Mouse (Mus musculus) right cerebral cortex, postnatal 4 days (tissue): ENCODE results near the gene Rtn1.

Source experiments
- DNase-seq: peaks from one replicate; pipeline ENCODE4 v3.0.0-alpha.2; 2022

The Rtn1 gene

GRCm38 (mm10) chr12:72408954-72409353 is at the start of gene Rtn1:
Rtn1 (minus strand) TSS chr12:72409054.
- no peak for DNase-seq

- DNase-seq = no peak
Measured at GRCm38 (mm10) chr12:72453941-72454340, 45.1 kb upstream of the Rtn1 start.

- DNase-seq = peak; percentile 51
Measured at GRCm38 (mm10) chr12:72441839-72442576, 33.2 kb upstream of the Rtn1 start, which contains the start of gene Lrrc9. Lrrc9 (plus strand) TSS chr12:72441866.

- no peak for DNase-seq
Measured at GRCm38 (mm10) chr12:72438961-72439480, 30.2 kb upstream of the Rtn1 start.

GRCm38 (mm10) chr12:72437676-72438341 is 29.0 kb upstream of the Rtn1 start:
- no peak for DNase-seq

GRCm38 (mm10) chr12:72433241-72433865 is 24.5 kb upstream of the Rtn1 start:
- DNase-seq = peak; percentile 20

GRCm38 (mm10) chr12:72432209-72432608 is 23.4 kb upstream of the Rtn1 start:
- no peak for DNase-seq

GRCm38 (mm10) chr12:72427722-72428126 is 18.9 kb upstream of the Rtn1 start:
- DNase-seq = peak; percentile 76

GRCm38 (mm10) chr12:72422681-72423080 is 13.8 kb upstream of the Rtn1 start:
- DNase-seq = no peak

GRCm38 (mm10) chr12:72417762-72418161 is 8.9 kb upstream of the Rtn1 start:
- peak; percentile 37 for DNase-seq

GRCm38 (mm10) chr12:72408111-72408891 is 553 bp downstream of the Rtn1 start:
- DNase-seq = peak; percentile 71

GRCm38 (mm10) chr12:72407721-72408110 is 1.1 kb downstream of the Rtn1 start:
- peak; percentile 37 for DNase-seq

- DNase-seq = peak; percentile 17
Measured at GRCm38 (mm10) chr12:72407146-72407545, 1.7 kb downstream of the Rtn1 start.

GRCm38 (mm10) chr12:72405031-72405430 is 3.8 kb downstream of the Rtn1 start:
- no peak for DNase-seq

GRCm38 (mm10) chr12:72393046-72393805 is 15.6 kb downstream of the Rtn1 start:
- no peak for DNase-seq

- no peak for DNase-seq
Measured at GRCm38 (mm10) chr12:72390346-72390745, 18.5 kb downstream of the Rtn1 start.

GRCm38 (mm10) chr12:72389377-72390103 is 19.3 kb downstream of the Rtn1 start:
- peak; percentile 32 for DNase-seq

GRCm38 (mm10) chr12:72388835-72389234 is 20.0 kb downstream of the Rtn1 start:
- DNase-seq = no peak

- no peak for DNase-seq
Measured at GRCm38 (mm10) chr12:72388135-72388534, 20.7 kb downstream of the Rtn1 start.

GRCm38 (mm10) chr12:72376309-72376708 is 32.5 kb downstream of the Rtn1 start:
- no peak for DNase-seq

GRCm38 (mm10) chr12:72374823-72375225 is 34.0 kb downstream of the Rtn1 start:
- DNase-seq = peak; percentile 36
